Mouse (Mus musculus) spleen, adult 12 weeks (tissue): ENCODE data around the gene Ahsg.

Experiments used
- DNase-seq: peaks from one replicate; pipeline ENCODE4 v3.0.0; 2022; ENCODE audit warnings: low spot score

Ahsg gene

DNA sequence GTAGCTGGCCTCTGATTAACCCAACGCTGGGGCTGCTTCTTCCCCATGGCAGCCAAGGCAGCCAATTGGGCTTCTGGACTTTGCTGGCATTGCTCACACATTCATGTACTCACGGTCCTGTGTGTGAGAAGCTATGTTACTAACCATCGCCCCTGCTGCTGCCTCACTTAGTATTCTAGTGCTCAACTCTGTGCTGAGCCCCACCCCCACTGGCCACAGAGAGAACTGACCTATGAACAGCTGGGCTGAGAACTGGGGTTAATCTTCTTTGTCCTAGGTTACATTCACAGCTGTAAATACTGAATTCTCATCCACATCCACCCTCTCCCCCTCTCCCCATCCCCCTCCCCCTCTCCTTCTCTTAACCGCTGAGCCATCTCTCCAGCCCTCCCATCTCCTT, 2.2 kb upstream of the Ahsg start:
- DNase-seq, result no peak

DNA sequence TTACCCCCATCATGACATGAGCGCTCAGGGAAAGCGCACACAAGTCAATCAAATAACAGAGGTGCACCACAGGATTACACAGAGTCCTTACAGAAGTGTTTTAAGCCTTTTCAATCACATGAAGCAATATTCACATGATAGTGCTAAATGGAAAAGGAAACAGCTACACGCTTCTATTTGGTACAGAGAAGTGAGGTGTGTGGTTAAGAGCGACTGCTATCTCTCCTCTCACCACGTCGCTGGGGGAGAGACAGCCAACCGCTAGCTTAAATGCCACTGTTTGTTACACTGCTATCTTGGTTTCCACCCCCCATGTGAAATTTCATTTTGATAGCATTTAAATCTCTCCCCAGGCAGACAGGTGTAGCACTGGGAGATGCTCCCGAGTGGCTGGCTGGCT, 1.4 kb upstream of the Ahsg start:
- DNase-seq, result no peak

GRCm38 (mm10) chr16:22891733-22892154, 667 bp downstream of the Ahsg start:
- no peak for DNase-seq

GRCm38 (mm10) chr16:22894095-22894494, 3.0 kb downstream of the Ahsg start:
- no peak for DNase-seq

- no peak for DNase-seq
Observed at GRCm38 (mm10) chr16:22896618-22897017, 5.5 kb downstream of the Ahsg start.

DNA sequence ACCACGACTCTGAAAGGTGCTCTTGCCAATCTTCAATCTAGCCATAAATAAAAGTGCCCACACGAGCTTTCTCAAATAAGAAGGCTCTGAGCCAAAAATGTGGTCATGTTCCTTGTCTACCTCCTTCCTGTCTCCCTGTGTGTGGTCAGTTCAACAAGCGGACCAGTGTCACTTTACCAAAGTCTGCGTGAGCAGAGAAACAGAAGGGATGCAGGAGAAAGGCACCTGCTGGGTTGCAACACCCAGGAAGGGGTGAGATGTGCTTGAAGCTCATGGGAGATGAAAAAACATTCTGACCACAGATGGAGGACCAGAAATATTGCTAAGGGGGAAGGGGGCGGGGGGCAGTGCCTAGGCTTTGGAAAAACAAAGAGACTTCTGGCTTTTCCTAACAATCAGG, 8.3 kb downstream of the Ahsg start:
- DNase-seq, result no peak

DNA sequence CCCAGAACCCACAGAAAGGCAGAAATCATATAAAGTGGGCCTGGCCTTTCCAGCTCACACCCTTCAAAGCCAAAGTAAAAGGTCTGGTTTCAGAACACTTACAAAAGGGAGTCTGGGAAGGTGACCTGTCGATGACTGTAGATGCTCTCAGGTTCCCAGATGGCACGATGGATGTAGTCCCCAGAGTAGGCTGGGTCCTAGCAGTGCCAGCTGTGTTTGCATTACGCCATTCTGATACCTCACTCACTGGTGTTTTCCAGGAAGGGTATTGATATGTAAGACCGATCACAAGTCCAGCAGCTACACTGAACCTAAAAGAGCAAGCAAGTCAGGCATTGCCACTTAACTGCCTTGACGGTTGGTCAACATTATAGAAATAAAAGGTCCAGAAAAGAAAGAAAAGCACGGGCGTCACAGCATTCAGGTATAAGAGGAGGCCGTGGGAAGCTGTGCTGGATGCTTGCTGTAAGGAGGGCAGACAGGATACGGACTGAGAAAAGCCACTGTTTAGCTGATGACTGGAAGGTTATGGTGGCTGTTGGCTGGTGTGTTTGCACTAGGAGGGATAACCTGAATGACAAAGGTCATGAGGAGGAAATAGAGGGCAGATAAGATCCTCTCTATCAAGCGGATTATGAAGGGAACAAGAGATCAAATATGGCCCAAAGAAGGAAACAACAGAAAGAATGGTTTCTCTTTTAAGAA, 8.9 kb downstream of the Ahsg start:
- DNase-seq, result no peak

- no peak for DNase-seq
Observed at GRCm38 (mm10) chr16:22901326-22901725, 10.2 kb downstream of the Ahsg start.

GRCm38 (mm10) chr16:22909290-22909689, 18.2 kb downstream of the Ahsg start:
- no peak for DNase-seq

DNA sequence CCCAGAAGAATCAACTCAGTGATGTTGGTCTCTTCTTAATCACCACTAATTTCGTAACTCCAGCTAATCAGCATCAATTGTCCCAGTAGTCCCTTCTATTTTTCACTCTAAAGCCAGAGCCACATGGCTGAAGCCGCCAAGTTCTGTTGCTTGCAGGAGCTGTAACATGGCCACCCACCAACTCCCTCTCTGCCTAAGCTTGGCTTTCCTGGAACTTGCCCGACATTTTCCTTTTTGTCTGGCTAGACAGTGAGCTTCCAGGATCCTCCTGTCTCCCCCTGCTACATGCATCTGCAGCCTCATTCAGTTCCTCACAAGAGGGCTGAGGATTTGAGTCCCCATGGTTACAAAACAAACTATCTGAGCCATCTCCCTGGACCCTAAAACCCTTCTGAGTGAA, 20.9 kb downstream of the Ahsg start:
- DNase-seq, result no peak

- DNase-seq, result no peak
Observed at GRCm38 (mm10) chr16:22912886-22913285, 21.8 kb downstream of the Ahsg start.

DNA sequence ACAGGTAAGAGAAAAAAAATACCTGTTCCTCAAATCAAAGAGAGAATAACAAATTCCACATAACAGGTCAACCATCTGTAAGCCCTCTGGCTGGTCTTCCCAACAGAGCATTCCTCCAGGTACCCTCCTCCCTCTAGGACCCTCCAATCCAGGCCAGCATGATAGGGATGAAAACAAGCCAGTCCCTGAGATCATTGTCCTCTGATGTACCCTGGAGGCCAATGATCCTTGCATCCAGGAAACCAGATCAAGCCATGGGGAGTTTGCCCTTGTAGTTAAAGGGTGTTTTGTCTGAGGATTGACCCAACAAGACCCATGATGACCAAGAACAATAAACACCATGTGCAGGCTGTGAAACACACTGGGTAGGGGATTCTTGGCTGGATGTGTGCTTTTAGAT, 23.2 kb downstream of the Ahsg start:
- DNase-seq, result no peak

- no peak for DNase-seq
Observed at GRCm38 (mm10) chr16:22918034-22918433, 27.0 kb downstream of the Ahsg start, which contains the start of gene Fetub. Gene Fetub (plus strand): TSS chr16:22918334.

GRCm38 (mm10) chr16:22918664-22919312, 27.7 kb downstream of the Ahsg start:
- no peak for DNase-seq

DNA sequence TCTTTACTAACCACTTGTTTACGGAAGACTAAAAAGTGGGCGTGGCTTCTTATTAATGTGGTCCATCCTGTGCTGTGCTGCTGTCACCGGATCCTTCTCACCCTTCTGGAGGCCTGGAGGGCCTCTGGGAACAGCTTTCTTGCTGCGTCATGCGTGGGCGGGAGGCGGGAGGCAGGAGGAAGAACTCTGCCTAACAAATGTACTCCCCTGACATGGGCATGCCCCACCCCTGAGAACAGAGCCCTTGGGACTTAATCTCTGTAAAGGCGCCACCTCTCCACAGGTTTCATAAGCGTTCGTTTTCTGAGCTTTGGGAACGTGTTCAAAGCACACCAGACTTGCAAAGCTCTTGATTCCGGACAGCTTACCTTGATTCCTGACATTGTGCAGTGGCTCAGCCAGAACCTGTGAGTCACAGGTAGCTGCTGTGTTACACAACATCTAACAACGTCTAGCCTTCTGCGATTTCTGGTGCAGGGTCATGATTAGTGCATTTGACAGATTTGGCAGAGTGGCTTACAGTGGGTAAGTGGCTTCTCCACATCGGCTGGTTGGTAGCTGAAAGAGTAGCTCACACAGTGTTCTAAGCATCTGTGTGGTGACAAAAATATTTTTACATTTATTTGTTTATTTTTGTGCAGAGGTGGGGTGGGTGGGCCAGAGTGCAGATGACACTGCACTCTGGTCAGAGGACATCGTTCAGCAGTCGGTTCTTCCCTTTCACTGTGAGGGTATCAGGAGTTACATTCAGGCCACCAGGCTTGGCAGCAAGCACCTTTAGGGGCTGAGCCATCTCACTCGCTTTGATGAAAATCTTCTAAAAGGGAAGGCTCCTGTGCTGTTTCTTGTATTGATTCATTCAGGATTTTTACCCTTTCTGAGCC, 29.1 kb downstream of the Ahsg start:
- no peak for DNase-seq

DNA sequence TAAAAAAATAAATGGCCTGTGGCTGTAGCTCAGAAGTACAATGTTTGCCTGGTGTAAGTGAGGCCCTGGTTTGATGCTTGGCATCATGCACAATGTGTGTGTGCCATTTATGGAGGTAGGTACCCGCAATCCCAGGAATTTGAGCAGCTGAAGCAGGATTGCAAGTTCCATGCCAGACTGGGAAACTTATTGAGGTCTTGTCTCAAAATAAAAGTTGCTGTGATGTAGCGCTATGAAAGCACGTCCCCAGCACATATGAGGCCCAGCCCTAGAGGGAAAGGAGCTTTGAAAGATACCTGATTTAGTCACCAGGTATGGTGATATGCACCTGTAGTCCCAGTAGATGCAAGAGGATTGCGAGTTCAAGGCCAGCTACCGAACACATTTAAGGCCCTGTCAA, 30.7 kb downstream of the Ahsg start:
- DNase-seq, result no peak

DNA sequence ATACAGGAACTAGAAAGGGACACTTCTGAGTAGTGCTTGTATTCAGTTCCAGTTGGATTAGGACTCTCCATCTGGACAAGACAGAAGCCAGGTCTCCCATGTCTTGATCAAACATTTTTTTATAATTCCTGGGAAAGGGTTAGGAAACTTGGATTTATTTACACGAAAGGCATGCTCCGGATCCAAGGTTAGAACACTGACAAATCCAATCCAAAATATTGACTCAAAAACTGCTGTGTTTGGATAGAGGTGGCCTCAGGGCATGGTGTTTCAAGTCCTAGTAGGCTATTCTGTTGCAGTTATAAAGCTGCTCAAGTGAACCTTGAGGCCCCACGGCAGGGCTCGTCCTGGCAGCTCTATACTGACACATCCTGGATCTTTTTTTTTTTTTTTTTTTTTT, 31.4 kb downstream of the Ahsg start:
- DNase-seq, result no peak

DNA sequence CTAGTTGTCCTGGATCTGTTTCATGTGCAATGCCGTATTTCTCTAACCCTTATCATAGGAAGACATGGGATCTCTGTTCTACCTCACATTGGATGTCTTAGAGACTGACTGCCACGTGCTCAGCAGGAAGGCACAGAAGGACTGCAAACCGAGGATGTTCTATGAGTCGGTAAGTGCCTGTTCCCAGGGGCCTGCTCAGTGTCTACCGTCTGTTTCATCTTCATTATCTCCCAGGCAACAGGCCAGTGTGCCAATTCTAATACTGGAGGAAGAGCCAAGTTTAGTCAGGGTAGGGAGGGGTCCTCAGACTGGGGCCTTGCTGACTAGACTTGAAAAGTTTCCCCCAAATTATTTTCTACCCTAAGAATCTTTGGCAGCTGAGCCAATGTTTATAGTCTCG, 38.5 kb downstream of the Ahsg start:
- no peak for DNase-seq

- no peak for DNase-seq
Observed at GRCm38 (mm10) chr16:22931431-22932200, 40.5 kb downstream of the Ahsg start.

DNA sequence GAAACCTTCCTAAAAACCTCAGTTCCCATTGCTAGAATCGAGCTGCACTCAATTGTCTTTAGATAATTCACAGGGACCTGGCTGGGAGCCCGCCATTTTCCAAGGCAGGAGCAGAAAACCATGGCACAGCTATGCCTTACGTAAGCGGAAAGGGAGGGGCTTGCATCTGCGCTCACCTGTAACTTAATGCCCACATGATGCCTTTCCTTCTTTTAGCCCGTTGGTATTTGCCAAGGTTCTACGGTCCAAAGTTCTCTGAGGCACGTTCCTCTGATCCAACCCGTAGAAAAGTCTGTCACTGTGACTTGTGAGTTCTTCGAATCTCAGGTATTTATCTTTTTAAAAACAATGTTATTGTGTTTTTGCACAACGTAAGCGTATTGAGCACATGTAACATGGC, 46.6 kb downstream of the Ahsg start:
- no peak for DNase-seq

DNA sequence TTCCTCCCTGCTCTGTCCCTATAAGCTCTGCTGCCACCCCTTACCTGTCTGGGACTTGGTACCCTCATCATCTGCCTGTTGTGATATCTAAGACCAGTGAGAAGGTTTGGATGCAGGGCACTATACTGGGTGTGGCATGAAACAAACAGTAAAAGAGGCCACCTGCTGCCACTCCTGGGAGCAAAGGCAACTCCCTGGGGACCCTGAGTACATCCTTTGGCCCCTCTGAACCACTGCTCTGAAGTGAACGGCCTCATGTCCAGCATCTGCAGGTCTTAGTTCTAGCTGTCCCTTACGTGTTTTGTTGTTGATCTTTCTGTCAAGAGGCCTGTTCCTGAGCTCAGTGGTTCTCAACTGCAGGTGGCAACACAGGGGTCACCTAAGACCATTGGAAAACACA, 47.5 kb downstream of the Ahsg start:
- DNase-seq, result no peak

DNA sequence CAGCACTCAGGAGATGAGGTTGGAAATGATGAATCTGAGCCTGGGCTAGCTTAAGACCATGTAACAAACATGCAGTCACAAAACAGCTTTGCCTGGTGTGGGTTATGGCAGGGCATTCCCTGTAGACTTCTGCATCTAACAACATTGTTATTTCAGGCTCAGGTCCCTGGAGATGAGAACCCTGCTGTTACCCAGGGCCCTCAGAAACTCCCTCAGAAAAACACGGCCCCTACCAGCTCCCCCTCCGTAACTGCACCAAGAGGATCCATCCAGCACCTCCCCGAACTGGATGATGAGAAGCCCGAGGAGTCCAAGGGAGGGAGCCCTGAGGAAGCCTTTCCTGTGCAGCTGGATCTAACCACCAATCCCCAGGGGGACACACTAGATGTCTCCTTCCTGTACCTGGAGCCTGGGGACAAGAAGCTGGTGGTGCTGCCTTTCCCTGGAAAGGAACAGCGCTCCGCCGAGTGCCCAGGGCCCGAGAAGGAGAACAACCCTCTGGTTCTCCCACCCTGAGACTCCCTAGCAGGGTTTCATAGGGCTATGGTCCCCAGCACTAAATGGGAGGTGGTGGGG, 48.1 kb downstream of the Ahsg start:
- DNase-seq, result no peak
